Mouse (Mus musculus) ES-CJ7 (cell line): Measurements from ENCODE around the gene Atf7ip.
"Not testable (repeated sequence)": the region's sequence is repeated elsewhere in the genome, so short reads cannot be mapped to it uniquely, and the experiment has no call there.

Experiments
- DNase-seq: peaks from one replicate; pipeline ENCODE4 v3.0.0; 2011; ENCODE audit warnings: low read depth, low spot score

The Atf7ip gene

GRCm38 (mm10) chr6:136505867-136506266 is at the start of gene Atf7ip:
Gene Atf7ip (plus strand): TSS chr6:136506167.
- not testable (repeated sequence) for DNase-seq

- DNase-seq, result no peak
Measured at GRCm38 (mm10) chr6:136456302-136456701, 49.7 kb upstream of the Atf7ip start.

GRCm38 (mm10) chr6:136459156-136459555 is 46.8 kb upstream of the Atf7ip start:
- no peak for DNase-seq

- DNase-seq, result no peak
Measured at GRCm38 (mm10) chr6:136463491-136463890, 42.5 kb upstream of the Atf7ip start.

- DNase-seq, result no peak
Measured at GRCm38 (mm10) chr6:136464121-136464621, 41.8 kb upstream of the Atf7ip start.

- DNase-seq, result no peak
Measured at GRCm38 (mm10) chr6:136465021-136465420, 40.9 kb upstream of the Atf7ip start.

- peak; percentile 96 for DNase-seq
Measured at GRCm38 (mm10) chr6:136465959-136466381, 40.0 kb upstream of the Atf7ip start.

- peak; percentile 83 for DNase-seq
Measured at GRCm38 (mm10) chr6:136466956-136467750, 38.8 kb upstream of the Atf7ip start.

- DNase-seq, result no peak
Measured at GRCm38 (mm10) chr6:136467837-136468236, 38.1 kb upstream of the Atf7ip start.

GRCm38 (mm10) chr6:136468401-136468912 is 37.5 kb upstream of the Atf7ip start:
- DNase-seq, result peak; percentile 99

- DNase-seq, result peak; percentile 93
Measured at GRCm38 (mm10) chr6:136468974-136469792, 36.8 kb upstream of the Atf7ip start.

GRCm38 (mm10) chr6:136469807-136470206 is 36.2 kb upstream of the Atf7ip start:
- DNase-seq, result no peak

- DNase-seq, result peak; percentile 99
Measured at GRCm38 (mm10) chr6:136470321-136471230, 35.4 kb upstream of the Atf7ip start.

GRCm38 (mm10) chr6:136471601-136472000 is 34.4 kb upstream of the Atf7ip start:
- peak; percentile 79 for DNase-seq

GRCm38 (mm10) chr6:136472779-136473178 is 33.2 kb upstream of the Atf7ip start:
- DNase-seq, result no peak

GRCm38 (mm10) chr6:136473472-136474129 is 32.4 kb upstream of the Atf7ip start:
- DNase-seq, result no peak

GRCm38 (mm10) chr6:136475171-136475860 is 30.7 kb upstream of the Atf7ip start:
- peak; percentile 75 for DNase-seq

- DNase-seq, result no peak
Measured at GRCm38 (mm10) chr6:136477878-136478277, 28.1 kb upstream of the Atf7ip start.

- DNase-seq, result no peak
Measured at GRCm38 (mm10) chr6:136483531-136483930, 22.4 kb upstream of the Atf7ip start.

- no peak for DNase-seq
Measured at GRCm38 (mm10) chr6:136484093-136484492, 21.9 kb upstream of the Atf7ip start.
